In genomic region chr17:28172690-28173089, GRCm38 (mm10) we compare ENCODE assay signal across 16 mouse cellular contexts. TPM values are rescaled to one million over a fixed set of nuclear protein-coding genes. Genes with fewer than 3 reads are reported as not detected.
DNase-seq lines count a peak whose midpoint lies in the region; ATAC-seq and TF ChIP-seq lines count a peak whose summit lies in the region.
"Had no signal": no experiment of that assay in that cellular context is flagged by ENCODE, and none has a peak within 500 bp of the region (broad histone marks: within the 10 kb centered on the region; RNA-seq: fewer than 3 reads in every experiment).

No protein-coding gene starts in this region.

- H3K27me3 ChIP-seq in kidney, embryonic 15.5 days = no peaks in the 10 kb centered on the region
- no peaks in the 10 kb centered on the region for H3K27me3 ChIP-seq in embryonic facial prominence, embryonic 13.5 days

- peaks cover 37% of the 10 kb centered on the region for H3K36me3 ChIP-seq in kidney, embryonic 15.5 days
- H3K36me3 ChIP-seq in embryonic facial prominence, embryonic 13.5 days = peaks cover 36% of the 10 kb centered on the region

- no peak for ATAC-seq in kidney, embryonic 15.5 days (replicated peaks; ENCODE audit: low FRiP score)
- no peak for ATAC-seq in embryonic facial prominence, embryonic 13.5 days (ENCODE audit: insufficient number of reproducible peaks, insufficient read depth, low FRiP score, low TSS enrichment, low read depth)
- ATAC-seq: forebrain, embryonic 14.5 days; inflammation-experienced regulatory T-cells, adult 6 months had no signal

- peak overlapping the region; percentile 62 for H3K27ac ChIP-seq in gastrocnemius, adult 2 months
- H3K27ac ChIP-seq in kidney, embryonic 15.5 days = peak overlapping the region; percentile 81
- peak overlapping the region; percentile 60 for H3K27ac ChIP-seq in embryonic facial prominence, embryonic 13.5 days
- H3K27ac ChIP-seq: heart, adult 2 months had no signal

- WGBS in kidney, embryonic 15.5 days = 30% methylated on average over 9 of the region's 9 CpGs
- WGBS in embryonic facial prominence, embryonic 13.5 days = 54% methylated on average over 9 of the region's 9 CpGs

- H3K4me2 ChIP-seq in kidney, embryonic 15.5 days = peak overlapping the region; percentile 13; the same call in 1 of the 2 replicates
- H3K4me2 ChIP-seq in embryonic facial prominence, embryonic 13.5 days = no peak overlapping the region

- H3K4me1 ChIP-seq in kidney, embryonic 15.5 days = peaks cover 57% of the 10 kb centered on the region
- H3K4me1 ChIP-seq in embryonic facial prominence, embryonic 13.5 days = peaks cover 44% of the 10 kb centered on the region

- H3K4me3 ChIP-seq in gastrocnemius, adult 2 months = no peak overlapping the region
- no peak overlapping the region for H3K4me3 ChIP-seq in kidney, embryonic 15.5 days (replicated peaks)
- no peak overlapping the region for H3K4me3 ChIP-seq in embryonic facial prominence, embryonic 13.5 days
- H3K4me3 ChIP-seq: heart, adult 2 months; myocyte had no signal

- no peaks in the 10 kb centered on the region for H3K9me3 ChIP-seq in kidney, embryonic 15.5 days (replicated peaks)
- H3K9me3 ChIP-seq in embryonic facial prominence, embryonic 13.5 days = no peaks in the 10 kb centered on the region

- no peak for TF ChIP-seq CTCF in gastrocnemius, adult 2 months (IDR thresholded peaks at IDR 0.05)

- H3K9ac ChIP-seq in kidney, embryonic 15.5 days = no peak overlapping the region
- peak overlapping the region; percentile 32; the same call in 1 of the 2 replicates for H3K9ac ChIP-seq in embryonic facial prominence, embryonic 13.5 days

- intact Hi-C loops in gastrocnemius, adult 2 months (cut with DNase I) = no loop called here

- DNase-seq in gastrocnemius, adult 2 months = no peak
- DNase-seq in gastrocnemius, postnatal 25 days = no peak
- no peak for DNase-seq in kidney, adult 11 months
- DNase-seq in lung, postnatal 10 days = peak; percentile 59
- DNase-seq in T-cell, adult 2 months (ENCODE audit: low spot score) = no peak
- DNase-seq in layer of hippocampus, postnatal 14 days (ENCODE audit: low spot score in 2 of 2) = no peak
- DNase-seq: cerebellum, adult 2 months; heart, adult 2 months; thymus, adult 2 months had no signal

RNA-seq across cellular contexts. Expression of gene Zfp523, which starts 4.2 kb away (rescaled TPM):
- 10 to 100 TPM; 12.9 to 13.9 TPM for total RNA-seq in gastrocnemius, adult 2 months (2021)
- total RNA-seq in gastrocnemius, postnatal 25 days (2021) = 10 to 100 TPM; 11.4 to 11.6 TPM
- 36.3 and 40.1 TPM in 2 replicates for polyA plus RNA-seq in kidney, embryonic 15.5 days (2015; fragmentation: Nextera tagmentation; extraction: Ambion mirVana)
- 36.6 and 41.2 TPM in 2 replicates for polyA plus RNA-seq in embryonic facial prominence, embryonic 13.5 days (2015; fragmentation: Nextera tagmentation; extraction: Ambion mirVana)
- 100 to 1,000 TPM in 1 of 2 experiments, 10 to 100 TPM in 1; 95.1 to 102 TPM for total RNA-seq in layer of hippocampus, postnatal 14 days (2021)

RNA-seq across cellular contexts. Expression of gene Scube3, which starts 30.7 kb away (rescaled TPM):
- under 1 TPM; 0.17 to 0.20 TPM for total RNA-seq in gastrocnemius, adult 2 months (2021)
- under 1 TPM; 0.18 to 0.32 TPM for total RNA-seq in gastrocnemius, postnatal 25 days (2021)
- 17.7 and 19.2 TPM in 2 replicates for polyA plus RNA-seq in kidney, embryonic 15.5 days (2015; fragmentation: Nextera tagmentation; extraction: Ambion mirVana)
- 9.4 and 10.1 TPM in 2 replicates for polyA plus RNA-seq in embryonic facial prominence, embryonic 13.5 days (2015; fragmentation: Nextera tagmentation; extraction: Ambion mirVana)
- total RNA-seq in layer of hippocampus, postnatal 14 days (2021) = 1 to 10 TPM; 1.7 to 2.4 TPM
- total RNA-seq: liver, adult 2 months; megakaryocyte, adult 5-6 weeks had no signal
- polyA plus RNA-seq: inflammation-experienced regulatory T-cells, adult 6 months had no signal

RNA-seq across cellular contexts. Expression of gene Def6, which starts 34.9 kb away (rescaled TPM):
- 1 to 10 TPM; 1.5 to 1.6 TPM for total RNA-seq in gastrocnemius, adult 2 months (2021)
- total RNA-seq in gastrocnemius, postnatal 25 days (2021) = 1 to 10 TPM in 1 of 2 experiments, under 1 TPM in 1; 0.97 to 1.9 TPM
- 6.7 and 7.5 TPM in 2 replicates for polyA plus RNA-seq in kidney, embryonic 15.5 days (2015; fragmentation: Nextera tagmentation; extraction: Ambion mirVana)
- polyA plus RNA-seq in embryonic facial prominence, embryonic 13.5 days (2015; fragmentation: Nextera tagmentation; extraction: Ambion mirVana) = 13.0 and 13.1 TPM in 2 replicates
- total RNA-seq in layer of hippocampus, postnatal 14 days (2021) = 1 to 10 TPM; 3.7 to 3.9 TPM

RNA-seq across cellular contexts. Expression of gene Ppard, which starts 59.8 kb away (rescaled TPM):
- 10 to 100 TPM; 29.1 to 30.7 TPM for total RNA-seq in gastrocnemius, adult 2 months (2021)
- 10 to 100 TPM; 29.1 to 30.2 TPM for total RNA-seq in gastrocnemius, postnatal 25 days (2021)
- 2.3 and 2.7 TPM in 2 replicates for polyA plus RNA-seq in kidney, embryonic 15.5 days (2015; fragmentation: Nextera tagmentation; extraction: Ambion mirVana)
- polyA plus RNA-seq in embryonic facial prominence, embryonic 13.5 days (2015; fragmentation: Nextera tagmentation; extraction: Ambion mirVana) = 3.2 and 3.3 TPM in 2 replicates
- total RNA-seq in layer of hippocampus, postnatal 14 days (2021) = 10 to 100 TPM; 27.1 to 28.9 TPM

Comparison
In these comparisons a context has a peak if more than half of its experiments do, and no peak if none do; other contexts are left out.
1. RNA of gene Zfp523, which starts 4.2 kb away (total RNA-seq): 95.1 to 102 TPM in layer of hippocampus, postnatal 14 days; 12.9 to 13.9 TPM in gastrocnemius, adult 2 months and 11.4 to 11.6 TPM in gastrocnemius, postnatal 25 days; every median in the first group is over 4 times any median in the second.
2. Peak in every context shown above with its lines, with median percentiles within 50 percentile points of each other: H3K27ac ChIP-seq.